Mouse (Mus musculus): ENCODE measurements around the gene Frmd4a. TPM values are rescaled to one million over a fixed set of nuclear protein-coding genes. Genes with fewer than 3 reads are reported as not detected.

Gene Frmd4a
- total and polyA plus RNA-seq, 2 experiments from 2014 or later = 42.5 to 60.2 TPM

- Histone ChIP-seq H3K9ac (replicated peaks; ENCODE audit: low read length, poor library complexity, severe bottlenecking) (no peak overlapping the region), H3K9me3 (ENCODE audit: low read length) (no peaks in the 10 kb centered on the region), H3K36me3 (ENCODE audit: insufficient read depth, low read length) (0 out of 2 replicates have a peak, but pooled peaks cover 3% of the 10 kb centered on the region), H3K27me3 (ENCODE audit: insufficient read depth, low read length) (no peaks in the 10 kb centered on the region), H3K4me3 (ENCODE audit: low read depth, low read length) (no peak overlapping the region), H3K4me2 (ENCODE audit: low read depth, low read length, poor library complexity, severe bottlenecking) (no peak overlapping the region), H3K4me1 (ENCODE audit: insufficient read depth, low read length) (peaks cover 12% of the 10 kb centered on the region; the same call in 1 of the 2 replicates), H3K27ac (ENCODE audit: low read depth, low read length) (no peak overlapping the region)
- ATAC-seq (ENCODE audit: low FRiP score) = no peak
- no peak for DNase-seq (ENCODE audit: low spot score)
- 74% methylated on average over 4 of the region's 4 CpGs for WGBS
- no peak for TF ChIP-seq CTCF (IDR thresholded peaks at IDR 0.05)
Observed at GRCm38 (mm10) chr2:4439909-4440308, 422.4 kb downstream of the Frmd4a start.

GRCm38 (mm10) chr2:4441840-4442239 lies 424.3 kb downstream of the Frmd4a start:
- H3K36me3 ChIP-seq (ENCODE audit: insufficient read depth, low read length) = no peaks in the 10 kb centered on the region
- no peak overlapping the region for H3K27ac ChIP-seq (ENCODE audit: low read depth, low read length)
- TF ChIP-seq CTCF (IDR thresholded peaks at IDR 0.05) = no peak
- H3K9me3 ChIP-seq (ENCODE audit: low read length) = no peaks in the 10 kb centered on the region
- H3K9ac ChIP-seq (replicated peaks; ENCODE audit: low read length, poor library complexity, severe bottlenecking) = no peak overlapping the region
- 82% methylated on average over 4 of the region's 4 CpGs for WGBS
- no peak overlapping the region for H3K4me3 ChIP-seq (ENCODE audit: low read depth, low read length)
- H3K27me3 ChIP-seq (ENCODE audit: insufficient read depth, low read length) = no peaks in the 10 kb centered on the region
- ATAC-seq (ENCODE audit: low FRiP score) (no peak), DNase-seq (ENCODE audit: low spot score) (no peak)
- no peak overlapping the region for H3K4me2 ChIP-seq (ENCODE audit: low read depth, low read length, poor library complexity, severe bottlenecking)
- peaks cover 6% of the 10 kb centered on the region; the same call in 1 of the 2 replicates for H3K4me1 ChIP-seq (ENCODE audit: insufficient read depth, low read length)

- Histone ChIP-seq H3K9me3 (ENCODE audit: low read length) (no peaks in the 10 kb centered on the region), H3K36me3 (ENCODE audit: insufficient read depth, low read length) (no peaks in the 10 kb centered on the region), H3K4me1 (ENCODE audit: insufficient read depth, low read length) (no peaks in the 10 kb centered on the region; the same call in 1 of the 2 replicates), H3K9ac (replicated peaks; ENCODE audit: low read length, poor library complexity, severe bottlenecking) (no peak overlapping the region), H3K27me3 (ENCODE audit: insufficient read depth, low read length) (no peaks in the 10 kb centered on the region), H3K27ac (ENCODE audit: low read depth, low read length) (no peak overlapping the region), H3K4me3 (ENCODE audit: low read depth, low read length) (no peak overlapping the region), H3K4me2 (ENCODE audit: low read depth, low read length, poor library complexity, severe bottlenecking) (no peak overlapping the region)
- no peak for TF ChIP-seq CTCF (IDR thresholded peaks at IDR 0.05)
- WGBS = 87% methylated on average over 3 of the region's 3 CpGs
- ATAC-seq (ENCODE audit: low FRiP score) = no peak
- DNase-seq (ENCODE audit: low spot score) = no peak
Observed at GRCm38 (mm10) chr2:4444740-4445139, 427.2 kb downstream of the Frmd4a start.

- H3K4me1 ChIP-seq (ENCODE audit: insufficient read depth, low read length) = no peaks in the 10 kb centered on the region; the same call in 1 of the 2 replicates
- H3K9me3 ChIP-seq (ENCODE audit: low read length) = no peaks in the 10 kb centered on the region
- no peak overlapping the region for H3K27ac ChIP-seq (ENCODE audit: low read depth, low read length)
- no peak overlapping the region for H3K4me3 ChIP-seq (ENCODE audit: low read depth, low read length)
- H3K4me2 ChIP-seq (ENCODE audit: low read depth, low read length, poor library complexity, severe bottlenecking) = no peak overlapping the region
- no peak for ATAC-seq (ENCODE audit: low FRiP score)
- no peaks in the 10 kb centered on the region for H3K36me3 ChIP-seq (ENCODE audit: insufficient read depth, low read length)
- H3K27me3 ChIP-seq (ENCODE audit: insufficient read depth, low read length) = no peaks in the 10 kb centered on the region
- no peak for TF ChIP-seq CTCF (IDR thresholded peaks at IDR 0.05)
- WGBS = 82% methylated on average over 10 of the region's 10 CpGs
- peak; percentile 44 for DNase-seq (ENCODE audit: low spot score)
- H3K9ac ChIP-seq (replicated peaks; ENCODE audit: low read length, poor library complexity, severe bottlenecking) = no peak overlapping the region
Observed at GRCm38 (mm10) chr2:4445629-4446400, 428.3 kb downstream of the Frmd4a start.

- Histone ChIP-seq H3K9me3 (ENCODE audit: low read length) (no peaks in the 10 kb centered on the region), H3K36me3 (ENCODE audit: insufficient read depth, low read length) (no peaks in the 10 kb centered on the region), H3K9ac (replicated peaks; ENCODE audit: low read length, poor library complexity, severe bottlenecking) (no peak overlapping the region), H3K27ac (ENCODE audit: low read depth, low read length) (no peak overlapping the region), H3K4me2 (ENCODE audit: low read depth, low read length, poor library complexity, severe bottlenecking) (no peak overlapping the region), H3K4me1 (ENCODE audit: insufficient read depth, low read length) (peaks cover 10% of the 10 kb centered on the region), H3K27me3 (ENCODE audit: insufficient read depth, low read length) (no peaks in the 10 kb centered on the region), H3K4me3 (ENCODE audit: low read depth, low read length) (no peak overlapping the region)
- no peak for DNase-seq (ENCODE audit: low spot score)
- no peak for ATAC-seq (ENCODE audit: low FRiP score)
- no peak for TF ChIP-seq CTCF (IDR thresholded peaks at IDR 0.05)
- 77% methylated on average over 12 of the region's 12 CpGs for WGBS
Observed at GRCm38 (mm10) chr2:4449860-4450480, 432.5 kb downstream of the Frmd4a start.

Measured in midbrain, postnatal 0 days (tissue).